Mouse (Mus musculus): ENCODE results near the gene Cryaa. TPM values are rescaled to one million over a fixed set of nuclear protein-coding genes. Genes with fewer than 3 reads are reported as not detected.
A peak's percentile ranks its signal among the peaks of the same experiment; 100 is the strongest.

The Cryaa gene
- polyA plus RNA-seq, 1 experiment from 2014 or later, result 14.2 TPM

DNA sequence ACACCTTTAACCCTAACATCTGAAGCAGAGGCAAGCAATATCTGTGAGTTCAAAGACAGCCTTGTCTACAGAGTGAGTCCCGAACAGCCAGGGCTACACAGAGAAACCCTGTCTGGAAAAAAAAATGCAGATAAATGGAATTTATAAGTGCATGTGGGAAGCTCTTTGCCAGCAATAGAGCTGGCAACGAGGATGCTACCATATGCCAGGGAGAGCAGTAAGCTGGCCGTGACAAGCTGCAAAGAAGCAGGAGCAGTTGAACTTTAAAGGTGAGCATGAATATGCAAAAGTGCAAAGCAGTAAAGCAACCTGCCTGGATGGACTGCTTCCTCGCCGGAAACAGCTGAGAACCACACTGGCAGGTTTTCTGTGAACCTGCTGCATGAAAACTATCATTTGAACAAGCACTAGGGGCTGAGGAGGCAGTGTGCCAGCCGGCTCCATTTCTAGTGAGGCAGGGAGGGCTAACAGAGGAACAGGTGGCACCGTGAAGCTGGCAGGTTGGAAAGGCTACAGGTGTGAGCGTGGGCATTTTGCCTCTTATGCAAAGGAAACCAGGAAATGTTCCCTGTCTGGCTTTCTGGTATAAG, 16.9 kb upstream of the Cryaa start:
- 0 out of 2 replicates have a peak, but pooled peaks cover 5% of the 10 kb centered on the region for H3K36me3 ChIP-seq
- H3K4me1 ChIP-seq, result peaks cover 23% of the 10 kb centered on the region
- H3K4me2 ChIP-seq (replicated peaks), result no peak overlapping the region
- no peaks in the 10 kb centered on the region for H3K27me3 ChIP-seq
- no peak overlapping the region for H3K27ac ChIP-seq (replicated peaks)
- no peak for ATAC-seq (ENCODE audit: insufficient number of reproducible peaks, low FRiP score, low TSS enrichment, low read depth)
- no peak overlapping the region for H3K9ac ChIP-seq
- H3K4me3 ChIP-seq (replicated peaks), result no peak overlapping the region
- H3K9me3 ChIP-seq (replicated peaks), result no peaks in the 10 kb centered on the region
- 69% methylated on average over 8 of the region's 8 CpGs for WGBS

DNA sequence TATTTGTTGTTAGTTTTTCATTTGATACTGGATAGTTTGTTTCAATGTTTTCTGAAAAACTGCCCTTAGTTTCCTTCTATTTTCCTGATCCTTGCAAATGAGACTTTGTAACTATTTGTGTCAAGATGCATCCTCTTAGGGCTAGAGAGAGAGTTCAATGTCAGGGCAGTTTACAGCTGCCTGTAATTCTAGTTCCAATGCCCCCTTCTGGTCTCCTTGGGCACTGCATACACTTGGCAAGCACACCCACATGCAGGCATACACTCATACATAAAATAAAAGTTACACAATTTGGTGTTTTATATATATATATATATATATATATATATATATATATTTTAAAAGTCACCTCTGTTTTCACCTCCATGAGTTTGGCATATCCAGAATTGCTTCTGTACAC, 14.8 kb upstream of the Cryaa start:
- Histone ChIP-seq H3K4me1 (peaks cover 6% of the 10 kb centered on the region), H3K27ac (replicated peaks) (no peak overlapping the region), H3K4me3 (replicated peaks) (no peak overlapping the region), H3K4me2 (replicated peaks) (no peak overlapping the region), H3K27me3 (no peaks in the 10 kb centered on the region), H3K36me3 (no peaks in the 10 kb centered on the region), H3K9me3 (replicated peaks) (no peaks in the 10 kb centered on the region), H3K9ac (no peak overlapping the region)
- ATAC-seq (ENCODE audit: insufficient number of reproducible peaks, low FRiP score, low TSS enrichment, low read depth), result no peak

DNA sequence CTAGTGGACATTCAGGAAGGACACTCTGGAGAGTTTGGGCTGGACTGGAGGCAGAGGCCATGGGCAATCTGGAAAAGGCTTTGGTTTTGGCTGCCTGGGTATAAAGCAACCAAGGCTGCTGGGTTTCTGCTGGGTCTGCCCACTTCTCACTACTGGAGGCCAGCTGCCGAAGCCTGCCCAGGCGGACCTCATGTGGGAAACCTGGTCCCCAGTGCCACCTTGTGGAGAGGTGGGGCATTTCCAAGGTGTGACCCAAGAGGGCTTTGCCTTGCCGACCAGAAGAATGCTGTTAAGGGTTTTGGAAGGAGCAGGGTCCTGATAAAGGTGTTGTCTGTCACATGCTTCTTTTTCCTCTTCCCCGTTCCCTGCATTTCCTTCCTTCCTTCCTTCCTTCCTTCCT, 12.8 kb upstream of the Cryaa start:
- Histone ChIP-seq H3K4me3 (replicated peaks) (no peak overlapping the region), H3K27ac (replicated peaks) (no peak overlapping the region), H3K4me2 (replicated peaks) (no peak overlapping the region), H3K9me3 (replicated peaks) (no peaks in the 10 kb centered on the region), H3K27me3 (no peaks in the 10 kb centered on the region), H3K4me1 (no peaks in the 10 kb centered on the region; the same call in 1 of the 2 replicates), H3K36me3 (no peaks in the 10 kb centered on the region), H3K9ac (no peak overlapping the region)
- peak; percentile 54 for ATAC-seq (ENCODE audit: insufficient number of reproducible peaks, low FRiP score, low TSS enrichment, low read depth)
- WGBS, result 19% methylated on average over 4 of the region's 4 CpGs

DNA sequence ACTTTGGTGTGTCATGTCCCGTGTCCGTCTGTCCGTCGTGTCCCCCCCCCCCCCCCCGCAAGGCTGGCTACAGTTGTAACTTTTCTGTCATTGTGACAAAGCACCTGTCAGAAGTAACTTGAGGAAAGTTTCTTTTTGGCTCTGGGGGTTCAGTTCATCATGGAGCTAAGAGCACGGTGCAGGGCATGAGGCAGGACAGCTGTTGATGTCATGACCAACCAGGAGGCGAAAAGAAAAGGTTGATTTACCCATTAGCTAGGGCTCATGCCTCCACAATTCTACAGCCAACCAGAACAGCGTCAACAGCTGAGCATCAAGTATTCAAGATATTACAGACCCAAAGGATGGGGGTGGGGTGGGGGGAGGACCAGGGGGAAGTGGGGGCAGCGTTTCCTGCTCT, 9.3 kb upstream of the Cryaa start:
- no peak overlapping the region for H3K4me2 ChIP-seq (replicated peaks)
- H3K36me3 ChIP-seq, result no peaks in the 10 kb centered on the region
- no peak overlapping the region for H3K9ac ChIP-seq
- ATAC-seq (ENCODE audit: insufficient number of reproducible peaks, low FRiP score, low TSS enrichment, low read depth), result no peak
- H3K27me3 ChIP-seq, result no peaks in the 10 kb centered on the region
- H3K4me1 ChIP-seq, result no peaks in the 10 kb centered on the region; the same call in 1 of the 2 replicates
- 64% methylated on average over 9 of the region's 9 CpGs for WGBS
- H3K27ac ChIP-seq (replicated peaks), result no peak overlapping the region
- no peak overlapping the region for H3K4me3 ChIP-seq (replicated peaks)
- no peaks in the 10 kb centered on the region for H3K9me3 ChIP-seq (replicated peaks)

DNA sequence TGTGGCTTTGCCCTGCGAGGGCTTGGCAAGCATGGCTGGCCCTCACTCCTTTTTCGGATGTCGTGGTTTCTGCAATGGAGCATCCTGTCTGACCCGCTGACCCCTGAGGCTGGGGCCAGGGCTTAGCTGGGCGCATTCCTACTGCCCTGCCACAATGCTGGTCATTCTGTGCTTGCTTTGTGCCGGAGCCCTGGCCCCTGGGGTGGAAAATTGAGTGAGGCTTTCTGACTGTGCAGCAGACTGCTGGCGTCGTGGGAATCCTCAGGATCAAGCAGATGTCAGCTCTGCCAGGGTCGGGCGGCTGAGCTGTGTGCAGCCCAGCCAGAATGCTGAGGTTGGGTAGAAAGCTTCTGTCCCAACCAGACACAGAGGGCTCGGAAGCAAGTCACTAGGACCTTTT, 7.4 kb upstream of the Cryaa start:
- Histone ChIP-seq H3K36me3 (no peaks in the 10 kb centered on the region), H3K27ac (replicated peaks) (no peak overlapping the region), H3K4me3 (replicated peaks) (no peak overlapping the region), H3K4me1 (no peaks in the 10 kb centered on the region), H3K9me3 (replicated peaks) (no peaks in the 10 kb centered on the region), H3K27me3 (no peaks in the 10 kb centered on the region), H3K9ac (no peak overlapping the region), H3K4me2 (replicated peaks) (no peak overlapping the region)
- WGBS, result 16% methylated on average over 11 of the region's 11 CpGs
- no peak for ATAC-seq (ENCODE audit: insufficient number of reproducible peaks, low FRiP score, low TSS enrichment, low read depth)

DNA sequence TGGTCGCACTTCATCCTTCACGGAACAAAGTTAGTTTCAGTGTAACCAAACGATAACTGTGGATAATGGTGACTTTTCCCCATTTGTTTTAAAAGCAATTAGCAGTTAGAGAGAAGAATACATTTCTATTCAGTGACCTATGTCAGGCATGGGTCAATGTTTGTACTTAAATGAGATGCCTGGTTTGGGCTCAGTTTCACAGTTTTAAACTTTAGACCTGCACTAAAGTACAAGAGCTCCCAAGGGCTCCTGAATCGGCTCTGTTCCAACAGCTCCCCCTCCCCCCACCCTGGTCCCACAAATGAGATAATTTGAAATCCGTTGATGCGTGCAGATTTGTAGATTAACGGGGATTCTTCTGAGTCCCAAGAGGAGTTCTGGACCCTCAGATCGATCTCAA, 5.9 kb upstream of the Cryaa start:
- Histone ChIP-seq H3K4me1 (no peaks in the 10 kb centered on the region), H3K4me2 (replicated peaks) (no peak overlapping the region), H3K27ac (replicated peaks) (no peak overlapping the region), H3K36me3 (no peaks in the 10 kb centered on the region), H3K9ac (no peak overlapping the region), H3K4me3 (replicated peaks) (no peak overlapping the region), H3K9me3 (replicated peaks) (no peaks in the 10 kb centered on the region), H3K27me3 (no peaks in the 10 kb centered on the region)
- WGBS, result 74% methylated on average over 8 of the region's 8 CpGs
- no peak for ATAC-seq (ENCODE audit: insufficient number of reproducible peaks, low FRiP score, low TSS enrichment, low read depth)

DNA sequence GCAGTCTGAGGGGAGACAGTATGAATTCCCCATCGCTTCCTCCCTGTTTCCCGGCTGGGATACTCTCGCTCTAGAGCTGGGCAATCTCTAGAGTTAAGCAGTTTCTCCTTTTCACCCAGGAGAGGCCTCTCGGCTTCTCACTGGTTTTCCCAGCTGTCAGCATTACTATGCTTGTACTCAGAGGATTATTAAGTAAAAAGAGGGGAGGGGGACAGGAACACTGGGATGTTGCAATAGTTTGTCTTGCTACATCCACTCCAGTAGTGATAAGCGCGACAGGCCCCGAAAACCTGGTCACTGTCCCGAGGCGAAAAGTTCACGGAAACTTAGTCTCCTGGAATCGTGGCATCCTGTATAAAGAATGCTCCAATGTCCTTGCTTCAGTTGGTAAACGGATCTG, 5.3 kb upstream of the Cryaa start:
- Histone ChIP-seq H3K36me3 (no peaks in the 10 kb centered on the region), H3K9me3 (replicated peaks) (no peaks in the 10 kb centered on the region), H3K4me1 (no peaks in the 10 kb centered on the region), H3K27ac (replicated peaks) (no peak overlapping the region), H3K4me2 (replicated peaks) (no peak overlapping the region), H3K9ac (no peak overlapping the region), H3K27me3 (no peaks in the 10 kb centered on the region), H3K4me3 (replicated peaks) (no peak overlapping the region)
- WGBS, result 76% methylated on average over 12 of the region's 12 CpGs
- no peak for ATAC-seq (ENCODE audit: insufficient number of reproducible peaks, low FRiP score, low TSS enrichment, low read depth)

DNA sequence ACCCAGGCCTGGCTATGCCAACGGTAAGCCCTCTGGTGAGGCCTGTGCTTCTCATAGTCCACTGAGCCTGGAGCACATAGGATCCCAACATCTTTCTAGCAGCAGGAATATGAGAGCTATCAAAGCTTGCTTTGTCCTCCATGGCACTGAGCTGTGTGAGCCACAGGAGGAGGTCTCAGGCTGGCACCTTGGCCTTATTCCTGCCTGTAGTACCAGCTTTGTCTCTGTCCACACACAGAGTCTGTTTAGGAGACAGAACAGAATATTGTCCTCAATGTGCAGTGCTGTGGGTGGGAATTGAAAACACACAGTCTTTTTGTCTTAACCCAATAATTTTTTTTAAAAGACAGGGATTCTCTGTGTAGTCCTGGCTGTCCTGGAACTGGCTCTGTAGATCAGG, 3.2 kb upstream of the Cryaa start:
- H3K9ac ChIP-seq, result no peak overlapping the region

DNA sequence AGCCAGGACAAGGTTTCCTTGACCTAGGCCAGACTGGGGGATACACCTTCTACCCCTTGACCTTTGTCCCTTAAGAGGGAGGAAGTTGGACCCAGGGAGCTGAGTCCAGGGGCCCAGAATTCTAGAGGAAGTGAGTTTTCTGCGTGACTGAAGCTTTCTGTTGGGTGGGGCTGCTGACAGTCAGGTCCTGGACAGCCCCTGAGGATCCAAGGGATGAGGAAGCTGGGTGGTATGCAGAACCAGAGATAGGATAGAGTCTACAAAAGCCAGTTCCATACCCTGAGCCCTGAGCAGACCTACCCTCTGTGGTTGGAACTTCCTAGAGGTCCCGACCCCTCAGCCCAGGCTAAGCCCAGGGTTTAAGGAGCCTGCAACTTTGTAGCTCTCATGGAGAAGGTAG, 2.8 kb downstream of the Cryaa start:
- 72% methylated on average over 2 of the region's 2 CpGs for WGBS
- no peak overlapping the region for H3K4me3 ChIP-seq (replicated peaks)
- H3K4me1 ChIP-seq, result peaks cover 5% of the 10 kb centered on the region

More for the DNA sequence above, 3.2 kb upstream of the Cryaa start:
- H3K36me3 ChIP-seq, result no peaks in the 10 kb centered on the region
- H3K9me3 ChIP-seq (replicated peaks), result no peaks in the 10 kb centered on the region
- no peaks in the 10 kb centered on the region for H3K27me3 ChIP-seq
- H3K4me2 ChIP-seq (replicated peaks), result no peak overlapping the region
- no peak overlapping the region for H3K4me3 ChIP-seq (replicated peaks)
- 80% methylated on average over 1 of the region's 1 CpGs for WGBS
- ATAC-seq (ENCODE audit: insufficient number of reproducible peaks, low FRiP score, low TSS enrichment, low read depth), result no peak
- peaks cover 3% of the 10 kb centered on the region; the same call in 1 of the 2 replicates for H3K4me1 ChIP-seq
- no peak overlapping the region for H3K27ac ChIP-seq (replicated peaks)

DNA sequence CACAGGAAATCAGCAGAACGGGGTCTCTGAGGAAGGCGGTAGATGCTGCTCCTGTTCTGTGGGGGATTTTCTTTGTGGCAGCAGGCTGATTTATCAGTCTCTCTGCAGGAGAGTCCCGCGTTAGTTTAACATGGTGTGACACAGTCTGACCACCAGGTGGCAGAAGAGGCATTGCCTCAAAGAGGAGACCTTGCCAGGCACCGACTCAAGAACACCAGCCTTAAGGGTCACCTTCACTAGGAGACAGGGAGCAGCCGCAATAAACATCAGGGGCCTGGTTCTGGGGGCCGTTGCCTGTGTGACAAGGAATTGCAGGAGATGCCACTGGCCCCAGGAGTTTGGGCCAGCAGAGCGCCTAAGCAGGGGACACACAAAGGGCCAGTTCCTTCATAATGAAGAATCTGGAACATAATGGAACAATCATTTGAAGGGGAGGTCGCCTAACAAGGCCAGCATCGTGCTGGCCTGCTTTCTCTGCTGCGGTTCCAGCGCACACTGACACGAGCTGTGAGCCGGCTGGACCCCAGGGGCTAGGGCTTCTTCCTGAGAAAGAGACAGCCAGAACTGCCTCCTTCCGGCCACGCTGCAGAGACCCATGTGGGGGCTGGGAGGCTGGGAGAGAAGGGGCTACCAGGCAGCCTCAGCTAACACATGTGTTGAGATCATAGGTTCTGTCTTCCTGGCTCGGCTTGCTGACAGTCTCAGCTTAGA, 8.1 kb downstream of the Cryaa start:
- WGBS, result 4% methylated on average over 17 of the region's 17 CpGs
- no peaks in the 10 kb centered on the region for H3K27me3 ChIP-seq
- no peaks in the 10 kb centered on the region for H3K36me3 ChIP-seq
- ATAC-seq (ENCODE audit: insufficient number of reproducible peaks, low FRiP score, low TSS enrichment, low read depth), result peak; percentile 75
- H3K4me2 ChIP-seq (replicated peaks), result peak overlapping the region; percentile 26
- H3K9me3 ChIP-seq (replicated peaks), result no peaks in the 10 kb centered on the region
- H3K4me3 ChIP-seq (replicated peaks), result no peak overlapping the region
- H3K9ac ChIP-seq, result no peak overlapping the region
- H3K4me1 ChIP-seq, result peaks cover 14% of the 10 kb centered on the region
- peak overlapping the region; percentile 90 for H3K27ac ChIP-seq (replicated peaks)

More for the DNA sequence above, 2.8 kb downstream of the Cryaa start:
- Histone ChIP-seq H3K27me3 (no peaks in the 10 kb centered on the region), H3K36me3 (no peaks in the 10 kb centered on the region), H3K27ac (replicated peaks) (no peak overlapping the region), H3K9ac (no peak overlapping the region), H3K9me3 (replicated peaks) (no peaks in the 10 kb centered on the region), H3K4me2 (replicated peaks) (no peak overlapping the region)
- no peak for ATAC-seq (ENCODE audit: insufficient number of reproducible peaks, low FRiP score, low TSS enrichment, low read depth)

DNA sequence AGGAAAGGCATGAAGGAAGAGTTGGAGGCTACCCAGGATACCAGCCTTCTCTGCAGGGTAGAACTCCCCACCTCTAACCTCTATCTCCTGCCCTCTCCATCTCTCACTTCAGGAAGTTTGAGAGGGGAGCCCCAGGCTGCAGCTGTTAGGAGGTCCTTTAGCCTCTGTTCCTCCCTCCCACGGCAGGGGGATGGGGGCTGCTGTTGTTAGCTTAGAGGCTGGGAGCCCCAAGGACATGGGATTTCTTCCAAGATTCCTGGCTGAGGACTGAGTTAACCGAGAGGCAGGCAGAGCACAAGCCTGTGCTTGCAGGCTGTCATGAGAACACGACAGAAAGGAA, 8.6 kb downstream of the Cryaa start:
- peak; percentile 59 for ATAC-seq (ENCODE audit: insufficient number of reproducible peaks, low FRiP score, low TSS enrichment, low read depth)
- Histone ChIP-seq H3K36me3 (no peaks in the 10 kb centered on the region), H3K9me3 (replicated peaks) (no peaks in the 10 kb centered on the region), H3K4me2 (replicated peaks) (peak overlapping the region; percentile 26), H3K27ac (replicated peaks) (peak overlapping the region; percentile 90), H3K9ac (no peak overlapping the region), H3K4me3 (replicated peaks) (no peak overlapping the region), H3K27me3 (no peaks in the 10 kb centered on the region), H3K4me1 (peaks cover 14% of the 10 kb centered on the region)
- WGBS, result 3% methylated on average over 3 of the region's 3 CpGs

DNA sequence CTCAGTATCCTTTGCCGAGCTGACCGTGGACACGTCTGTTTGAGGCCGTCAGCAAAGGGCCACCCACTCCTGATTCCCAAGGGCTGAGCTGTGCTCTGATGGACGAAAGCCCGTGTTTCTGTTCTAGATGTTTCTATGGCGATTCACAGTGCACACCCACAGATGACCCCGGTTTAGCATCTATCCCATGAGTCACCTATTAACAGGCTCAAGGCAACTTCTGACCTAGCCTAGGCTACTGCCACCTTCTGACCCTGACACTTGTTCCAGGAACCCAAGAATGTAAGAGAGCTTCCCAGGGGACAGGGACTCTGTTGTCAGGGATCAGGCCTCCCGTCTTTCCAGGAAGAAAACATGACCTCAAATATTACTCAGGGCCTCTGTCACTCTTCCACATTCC, 10.5 kb downstream of the Cryaa start:
- no peaks in the 10 kb centered on the region for H3K36me3 ChIP-seq
- H3K27me3 ChIP-seq, result no peaks in the 10 kb centered on the region
- no peak for ATAC-seq (ENCODE audit: insufficient number of reproducible peaks, low FRiP score, low TSS enrichment, low read depth)
- WGBS, result 74% methylated on average over 9 of the region's 9 CpGs
- no peak overlapping the region for H3K27ac ChIP-seq (replicated peaks)
- H3K4me3 ChIP-seq (replicated peaks), result no peak overlapping the region
- no peak overlapping the region for H3K9ac ChIP-seq
- H3K9me3 ChIP-seq (replicated peaks), result no peaks in the 10 kb centered on the region
- no peak overlapping the region for H3K4me2 ChIP-seq (replicated peaks)
- H3K4me1 ChIP-seq, result peaks cover 16% of the 10 kb centered on the region

Measured in embryonic facial prominence, embryonic 15.5 days (tissue).